Mouse (Mus musculus): Measurements from ENCODE around the gene Evpl. TPM values are rescaled to one million over a fixed set of nuclear protein-coding genes. Genes with fewer than 3 reads are reported as not detected.

The Evpl gene
- polyA plus RNA-seq, 2 experiments from 2014 or later, result not detected

- peak; percentile 75 for ATAC-seq
These were observed 17.5 kb upstream of the Evpl start for GRCm38 (mm10) chr11:116255090-116255981.

GRCm38 (mm10) chr11:116254627-116255026 lies 16.8 kb upstream of the Evpl start:
- ATAC-seq, result peak; percentile 79

GRCm38 (mm10) chr11:116253076-116253600 lies 15.3 kb upstream of the Evpl start:
- ATAC-seq, result no peak

GRCm38 (mm10) chr11:116250898-116251297 lies 13.0 kb upstream of the Evpl start:
- ATAC-seq, result no peak

- ATAC-seq, result no peak
These were observed 9.8 kb upstream of the Evpl start for GRCm38 (mm10) chr11:116247502-116248222.

- ATAC-seq, result no peak
These were observed 7.7 kb upstream of the Evpl start for GRCm38 (mm10) chr11:116245616-116246015.

- no peak for ATAC-seq
These were observed 6.7 kb upstream of the Evpl start for GRCm38 (mm10) chr11:116244580-116244979.

GRCm38 (mm10) chr11:116241744-116242235 lies 3.9 kb upstream of the Evpl start:
- no peak for ATAC-seq

- no peak for ATAC-seq
These were observed 1.9 kb upstream of the Evpl start for GRCm38 (mm10) chr11:116239797-116240196.

GRCm38 (mm10) chr11:116234901-116235300 lies 3.0 kb downstream of the Evpl start:
- no peak for ATAC-seq

- no peak for ATAC-seq
These were observed 5.5 kb downstream of the Evpl start for GRCm38 (mm10) chr11:116232427-116232826.

GRCm38 (mm10) chr11:116228699-116229098 lies 9.2 kb downstream of the Evpl start:
- no peak for ATAC-seq

- ATAC-seq, result peak; percentile 39
These were observed 11.5 kb downstream of the Evpl start for GRCm38 (mm10) chr11:116226414-116226813.

- no peak for ATAC-seq
These were observed 15.2 kb downstream of the Evpl start for GRCm38 (mm10) chr11:116222740-116223059.

GRCm38 (mm10) chr11:116221931-116222739 lies 15.7 kb downstream of the Evpl start:
- ATAC-seq, result no peak

GRCm38 (mm10) chr11:116219885-116220284 lies 18.0 kb downstream of the Evpl start:
- no peak for ATAC-seq

- ATAC-seq, result no peak
These were observed 19.0 kb downstream of the Evpl start for GRCm38 (mm10) chr11:116218737-116219400.

- ATAC-seq, result no peak
These were observed 19.6 kb downstream of the Evpl start for GRCm38 (mm10) chr11:116218263-116218662.

- ATAC-seq, result no peak
These were observed 21.3 kb downstream of the Evpl start for GRCm38 (mm10) chr11:116216549-116216948.

GRCm38 (mm10) chr11:116215991-116216390 lies 21.9 kb downstream of the Evpl start:
- ATAC-seq, result no peak

- no peak for ATAC-seq
These were observed 22.7 kb downstream of the Evpl start for GRCm38 (mm10) chr11:116215181-116215580.

Data from CD4-positive, CD25-positive, alpha-beta regulatory T cell, adult 4 months (primary cell).